Mouse (Mus musculus): ENCODE measurements at regions not wholly inside any gene's neighbourhood (a gene's known extent, or its start where the extent isn't known, plus 50 kb on each side); places are given as distances from the start of the nearest gene placed in this dataset.

- no peaks in the 10 kb centered on the region for H3K27me3 ChIP-seq (replicated peaks; ENCODE audit: control insufficient read depth, insufficient read depth, low read length)
- ATAC-seq, result no peak
- H3K27ac ChIP-seq (ENCODE audit: low read length), result no peak overlapping the region
Measured at GRCm38 (mm10) chr16:87028516-87029145, 325.4 kb upstream of the N6amt1 start.

GRCm38 (mm10) chr16:87027621-87028020 is 326.4 kb upstream of the N6amt1 start:
- Histone ChIP-seq H3K36me3 (ENCODE audit: control insufficient read depth, insufficient read depth, low read length) (no peaks in the 10 kb centered on the region), H3K4me1 (ENCODE audit: control insufficient read depth, insufficient read depth, low read length) (no peaks in the 10 kb centered on the region), H3K27ac (ENCODE audit: low read length) (no peak overlapping the region), H3K9ac (ENCODE audit: low read depth, low read length) (no peak overlapping the region), H3K9me3 (ENCODE audit: control insufficient read depth, low read length) (no peaks in the 10 kb centered on the region), H3K4me2 (ENCODE audit: low read depth, low read length) (no peak overlapping the region), H3K27me3 (replicated peaks; ENCODE audit: control insufficient read depth, insufficient read depth, low read length) (no peaks in the 10 kb centered on the region), H3K4me3 (ENCODE audit: low read length) (no peak overlapping the region)
- 76% methylated on average over 1 of the region's 1 CpGs for WGBS
- no peak for ATAC-seq

More at GRCm38 (mm10) chr16:87028516-87029145, 325.4 kb upstream of the N6amt1 start:
- Histone ChIP-seq H3K9me3 (ENCODE audit: control insufficient read depth, low read length) (no peaks in the 10 kb centered on the region), H3K9ac (ENCODE audit: low read depth, low read length) (no peak overlapping the region), H3K4me2 (ENCODE audit: low read depth, low read length) (no peak overlapping the region), H3K36me3 (ENCODE audit: control insufficient read depth, insufficient read depth, low read length) (no peaks in the 10 kb centered on the region), H3K4me1 (ENCODE audit: control insufficient read depth, insufficient read depth, low read length) (no peaks in the 10 kb centered on the region), H3K4me3 (ENCODE audit: low read length) (no peak overlapping the region)
- WGBS, result 75% methylated on average over 5 of the region's 5 CpGs

- ATAC-seq, result no peak
- no peak overlapping the region for H3K27ac ChIP-seq (ENCODE audit: low read length)
- no peak overlapping the region for H3K4me2 ChIP-seq (ENCODE audit: low read depth, low read length)
- WGBS, result 86% methylated on average over 4 of the region's 4 CpGs
- H3K27me3 ChIP-seq (replicated peaks; ENCODE audit: control insufficient read depth, insufficient read depth, low read length), result no peaks in the 10 kb centered on the region
- H3K9ac ChIP-seq (ENCODE audit: low read depth, low read length), result no peak overlapping the region
- no peak overlapping the region for H3K4me3 ChIP-seq (ENCODE audit: low read length)
- H3K36me3 ChIP-seq (ENCODE audit: control insufficient read depth, insufficient read depth, low read length), result no peaks in the 10 kb centered on the region
- no peaks in the 10 kb centered on the region for H3K9me3 ChIP-seq (ENCODE audit: control insufficient read depth, low read length)
- H3K4me1 ChIP-seq (ENCODE audit: control insufficient read depth, insufficient read depth, low read length), result 0 out of 2 replicates have a peak, but pooled peaks cover 2% of the 10 kb centered on the region
Measured at GRCm38 (mm10) chr16:87022041-87022440, 331.9 kb upstream of the N6amt1 start.

- no peak overlapping the region for H3K4me3 ChIP-seq (ENCODE audit: low read length)
- no peaks in the 10 kb centered on the region for H3K27me3 ChIP-seq (replicated peaks; ENCODE audit: control insufficient read depth, insufficient read depth, low read length)
- peak; percentile 40; the same call in 1 of the 2 replicates for ATAC-seq
- no peaks in the 10 kb centered on the region for H3K9me3 ChIP-seq (ENCODE audit: control insufficient read depth, low read length)
- H3K4me1 ChIP-seq (ENCODE audit: control insufficient read depth, insufficient read depth, low read length), result 0 out of 2 replicates have a peak, but pooled peaks cover 4% of the 10 kb centered on the region
- WGBS, result 66% methylated on average over 7 of the region's 7 CpGs
- no peak overlapping the region for H3K9ac ChIP-seq (ENCODE audit: low read depth, low read length)
- no peak overlapping the region for H3K4me2 ChIP-seq (ENCODE audit: low read depth, low read length)
- 0 out of 2 replicates have a peak overlapping the region, but pooled peaks have one; percentile 2 for H3K27ac ChIP-seq (ENCODE audit: low read length)
- H3K36me3 ChIP-seq (ENCODE audit: control insufficient read depth, insufficient read depth, low read length), result no peaks in the 10 kb centered on the region
Measured at GRCm38 (mm10) chr16:87017107-87017670, 336.8 kb upstream of the N6amt1 start.

GRCm38 (mm10) chr16:87001579-87001978 is 352.4 kb upstream of the N6amt1 start:
- Histone ChIP-seq H3K4me3 (ENCODE audit: low read length) (no peak overlapping the region), H3K4me1 (ENCODE audit: control insufficient read depth, insufficient read depth, low read length) (no peaks in the 10 kb centered on the region), H3K27ac (ENCODE audit: low read length) (no peak overlapping the region), H3K27me3 (replicated peaks; ENCODE audit: control insufficient read depth, insufficient read depth, low read length) (no peaks in the 10 kb centered on the region), H3K4me2 (ENCODE audit: low read depth, low read length) (no peak overlapping the region), H3K9me3 (ENCODE audit: control insufficient read depth, low read length) (no peaks in the 10 kb centered on the region), H3K9ac (ENCODE audit: low read depth, low read length) (no peak overlapping the region), H3K36me3 (ENCODE audit: control insufficient read depth, insufficient read depth, low read length) (no peaks in the 10 kb centered on the region)
- WGBS, result 63% methylated on average over 3 of the region's 3 CpGs
- no peak for ATAC-seq

GRCm38 (mm10) chr16:87001135-87001534 is 352.9 kb upstream of the N6amt1 start:
- WGBS, result 43% methylated on average over 3 of the region's 3 CpGs
- ATAC-seq, result no peak
- H3K4me3 ChIP-seq (ENCODE audit: low read length), result no peak overlapping the region
- H3K27me3 ChIP-seq (replicated peaks; ENCODE audit: control insufficient read depth, insufficient read depth, low read length), result no peaks in the 10 kb centered on the region
- H3K4me2 ChIP-seq (ENCODE audit: low read depth, low read length), result no peak overlapping the region
- H3K27ac ChIP-seq (ENCODE audit: low read length), result no peak overlapping the region
- H3K36me3 ChIP-seq (ENCODE audit: control insufficient read depth, insufficient read depth, low read length), result no peaks in the 10 kb centered on the region
- H3K9ac ChIP-seq (ENCODE audit: low read depth, low read length), result no peak overlapping the region
- H3K4me1 ChIP-seq (ENCODE audit: control insufficient read depth, insufficient read depth, low read length), result no peaks in the 10 kb centered on the region
- no peaks in the 10 kb centered on the region for H3K9me3 ChIP-seq (ENCODE audit: control insufficient read depth, low read length)

- WGBS, result 78% methylated on average over 3 of the region's 3 CpGs
- ATAC-seq, result no peak
- no peaks in the 10 kb centered on the region for H3K27me3 ChIP-seq (replicated peaks; ENCODE audit: control insufficient read depth, insufficient read depth, low read length)
Measured at GRCm38 (mm10) chr16:86971691-86972090, 382.3 kb upstream of the N6amt1 start.

GRCm38 (mm10) chr16:86949681-86950080 is 404.3 kb upstream of the N6amt1 start:
- Histone ChIP-seq H3K27me3 (replicated peaks; ENCODE audit: control insufficient read depth, insufficient read depth, low read length) (no peaks in the 10 kb centered on the region), H3K9me3 (ENCODE audit: control insufficient read depth, low read length) (no peaks in the 10 kb centered on the region), H3K4me2 (ENCODE audit: low read depth, low read length) (no peak overlapping the region), H3K9ac (ENCODE audit: low read depth, low read length) (no peak overlapping the region), H3K4me1 (ENCODE audit: control insufficient read depth, insufficient read depth, low read length) (no peaks in the 10 kb centered on the region), H3K4me3 (ENCODE audit: low read length) (no peak overlapping the region), H3K27ac (ENCODE audit: low read length) (no peak overlapping the region), H3K36me3 (ENCODE audit: control insufficient read depth, insufficient read depth, low read length) (no peaks in the 10 kb centered on the region)
- ATAC-seq, result no peak
- WGBS, result 82% methylated on average over 6 of the region's 6 CpGs

More at GRCm38 (mm10) chr16:86971691-86972090, 382.3 kb upstream of the N6amt1 start:
- Histone ChIP-seq H3K4me2 (ENCODE audit: low read depth, low read length) (no peak overlapping the region), H3K27ac (ENCODE audit: low read length) (no peak overlapping the region), H3K4me1 (ENCODE audit: control insufficient read depth, insufficient read depth, low read length) (no peaks in the 10 kb centered on the region), H3K9ac (ENCODE audit: low read depth, low read length) (no peak overlapping the region), H3K9me3 (ENCODE audit: control insufficient read depth, low read length) (no peaks in the 10 kb centered on the region), H3K4me3 (ENCODE audit: low read length) (no peak overlapping the region), H3K36me3 (ENCODE audit: control insufficient read depth, insufficient read depth, low read length) (no peaks in the 10 kb centered on the region)

- H3K36me3 ChIP-seq (ENCODE audit: control insufficient read depth, insufficient read depth, low read length), result no peaks in the 10 kb centered on the region
- H3K4me3 ChIP-seq (ENCODE audit: low read length), result no peak overlapping the region
- no peak for ATAC-seq
- no peak overlapping the region for H3K4me2 ChIP-seq (ENCODE audit: low read depth, low read length)
- H3K27ac ChIP-seq (ENCODE audit: low read length), result no peak overlapping the region
- no peaks in the 10 kb centered on the region for H3K4me1 ChIP-seq (ENCODE audit: control insufficient read depth, insufficient read depth, low read length)
- no peak overlapping the region for H3K9ac ChIP-seq (ENCODE audit: low read depth, low read length)
- H3K9me3 ChIP-seq (ENCODE audit: control insufficient read depth, low read length), result no peaks in the 10 kb centered on the region
- WGBS, result 61% methylated on average over 6 of the region's 6 CpGs
- no peaks in the 10 kb centered on the region for H3K27me3 ChIP-seq (replicated peaks; ENCODE audit: control insufficient read depth, insufficient read depth, low read length)
Measured at GRCm38 (mm10) chr16:86945531-86946144, 408.3 kb upstream of the N6amt1 start.
